Mouse (Mus musculus) 416B (cell line): ENCODE data around the gene Lcmt1.

Experiments
- DNase-seq: peaks from one replicate; pipeline ENCODE4 v3.0.0; 2011; ENCODE audit warnings: low read depth

The Lcmt1 gene

DNA sequence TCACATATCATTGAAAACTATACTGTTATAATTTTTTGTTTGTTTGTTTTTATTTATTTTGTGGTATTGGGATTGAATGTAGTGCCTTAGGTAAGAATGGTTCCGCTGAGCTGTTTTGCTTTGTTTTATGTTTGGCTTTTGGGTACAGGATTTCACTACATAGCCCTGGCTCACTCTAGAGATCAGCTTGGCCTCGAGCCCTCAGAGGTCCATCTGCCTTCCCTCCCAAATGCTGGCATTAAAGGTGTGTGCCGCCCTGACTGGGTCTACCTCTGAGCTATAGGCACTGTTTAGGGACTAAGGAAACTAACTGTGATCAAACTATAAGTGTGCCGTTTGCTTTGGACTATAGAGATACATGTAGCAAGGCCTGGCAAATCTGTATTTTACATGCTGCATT lies 29.7 kb downstream of the Lcmt1 start:
- DNase-seq, result no peak

DNA sequence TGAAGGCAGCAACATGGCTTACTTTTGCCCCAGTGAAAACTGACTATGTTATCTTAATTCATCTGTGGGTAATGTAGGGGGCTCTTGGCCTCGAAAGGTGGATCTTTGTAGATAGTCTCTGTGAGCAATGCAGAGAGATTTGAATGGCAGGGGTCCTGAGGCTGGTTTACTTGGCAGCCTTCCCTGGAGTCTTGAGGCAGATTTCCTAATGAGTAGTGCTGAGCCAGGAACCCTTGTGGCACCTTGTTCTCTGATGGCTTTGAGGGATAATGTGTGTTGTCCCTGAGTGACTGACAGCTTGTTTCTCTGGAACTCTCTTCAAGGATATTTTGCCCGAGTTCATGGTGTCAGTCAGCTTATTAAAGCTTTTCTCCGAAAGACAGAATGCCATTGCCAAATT lies 31.5 kb downstream of the Lcmt1 start:
- no peak for DNase-seq

DNA sequence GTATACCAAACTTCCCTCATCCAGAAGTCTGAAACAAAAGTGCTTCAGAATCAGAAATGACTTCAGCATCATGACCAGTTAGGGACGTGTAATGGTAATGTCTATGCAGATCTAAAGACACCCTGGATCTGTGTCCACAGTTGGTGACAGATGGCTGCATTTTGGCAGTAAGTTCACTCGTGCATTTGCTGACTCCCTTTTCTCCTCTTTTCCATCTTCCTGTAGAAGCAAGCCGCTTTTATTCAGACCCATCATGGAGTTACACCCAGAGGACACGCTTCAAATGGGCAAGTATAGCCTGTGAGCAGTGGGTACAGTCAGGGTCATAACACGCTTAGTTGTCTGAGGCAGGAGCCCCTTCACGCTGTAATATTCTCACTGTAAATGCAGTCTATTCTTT lies 34.6 kb downstream of the Lcmt1 start:
- no peak for DNase-seq

DNA sequence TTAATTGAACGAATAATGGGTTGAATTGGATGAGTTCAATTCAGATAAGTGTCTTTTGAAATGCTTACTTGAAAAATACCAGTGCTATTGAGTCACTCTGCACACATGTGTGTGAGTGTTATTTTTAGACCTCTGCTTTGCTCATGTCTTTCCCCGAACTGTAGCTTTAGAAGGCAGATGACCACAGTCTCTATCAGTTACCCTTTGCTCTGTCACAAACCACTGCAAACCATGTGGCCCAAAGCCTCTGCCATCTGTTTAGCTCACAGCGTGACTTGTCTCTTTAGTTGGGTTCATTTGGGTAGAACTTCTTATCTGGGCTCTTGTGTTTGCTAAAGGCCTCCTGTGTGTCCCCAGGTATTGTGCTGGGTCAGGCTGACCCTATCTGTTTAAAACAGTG lies 36.0 kb downstream of the Lcmt1 start:
- DNase-seq, result peak; percentile 61

DNA sequence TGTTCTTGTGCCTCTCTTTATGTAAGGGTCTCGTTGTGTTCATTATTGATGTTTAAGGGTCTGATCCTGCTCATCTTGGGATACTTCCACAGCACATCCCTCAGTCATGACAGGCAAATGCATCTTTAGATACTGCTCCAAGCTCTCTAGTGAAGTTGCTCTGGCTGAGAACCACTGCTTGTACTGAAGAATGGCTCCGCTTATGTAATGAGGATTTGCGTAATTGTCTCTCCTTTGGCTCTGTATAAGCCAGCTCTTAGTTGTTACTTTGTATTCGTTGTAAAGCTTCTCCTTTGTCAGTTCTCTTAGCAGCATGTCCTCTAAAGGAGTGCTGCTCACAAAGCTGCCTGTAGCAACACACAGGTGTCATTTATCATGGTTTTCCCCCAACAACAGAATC lies 37.4 kb downstream of the Lcmt1 start:
- DNase-seq, result no peak

- peak; percentile 52 for DNase-seq
These were observed 40.9 kb downstream of the Lcmt1 start for GRCm38 (mm10) chr7:123410502-123410901.

GRCm38 (mm10) chr7:123411109-123411508 lies 41.5 kb downstream of the Lcmt1 start:
- peak; percentile 85 for DNase-seq

DNA sequence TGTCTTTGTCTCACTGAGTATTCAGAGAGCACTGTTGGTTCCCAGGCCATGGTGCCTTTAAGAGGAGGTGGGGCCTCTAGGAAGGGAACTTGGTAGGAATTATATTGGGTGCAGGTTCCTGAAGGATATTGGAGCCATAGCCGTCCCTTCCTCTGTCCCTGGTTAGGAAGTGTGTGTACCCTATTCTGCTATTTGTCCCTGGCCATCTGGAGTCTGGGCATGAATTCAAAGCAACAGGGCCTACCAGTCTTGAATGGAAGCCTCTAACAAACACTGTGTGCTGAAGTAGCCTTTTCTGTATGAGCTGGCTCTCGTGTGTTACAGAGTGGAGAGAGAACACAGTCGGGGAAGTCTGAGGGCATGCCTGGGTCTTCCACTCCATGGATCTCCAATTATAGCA lies 42.6 kb downstream of the Lcmt1 start:
- DNase-seq, result no peak

DNA sequence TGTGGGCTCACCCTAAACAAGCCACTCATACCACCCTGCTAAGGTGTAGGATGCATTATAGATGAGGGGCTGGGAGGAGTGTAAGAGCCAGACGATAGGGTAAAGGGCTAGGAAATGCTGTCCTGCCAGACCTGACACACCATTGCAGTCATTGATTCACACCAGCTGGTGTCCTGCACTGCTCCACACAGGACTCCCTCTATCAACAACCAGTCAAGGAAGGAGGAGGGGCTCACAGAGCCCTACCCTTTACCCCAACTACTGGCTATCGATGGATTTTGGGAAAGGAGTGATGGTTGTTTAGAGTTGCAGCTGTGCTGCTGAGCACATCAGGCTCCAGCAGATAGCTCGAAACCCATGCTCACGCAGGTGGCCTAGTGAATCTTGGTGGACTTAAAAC lies 47.2 kb downstream of the Lcmt1 start:
- no peak for DNase-seq

- no peak for DNase-seq
These were observed 48.1 kb downstream of the Lcmt1 start for GRCm38 (mm10) chr7:123417661-123418060.

GRCm38 (mm10) chr7:123419984-123420383 lies 50.4 kb downstream of the Lcmt1 start:
- no peak for DNase-seq

GRCm38 (mm10) chr7:123421958-123422357 lies 52.4 kb downstream of the Lcmt1 start:
- no peak for DNase-seq

GRCm38 (mm10) chr7:123424281-123424680 lies 54.7 kb downstream of the Lcmt1 start:
- no peak for DNase-seq

GRCm38 (mm10) chr7:123425134-123425757 lies 55.7 kb downstream of the Lcmt1 start:
- no peak for DNase-seq

DNA sequence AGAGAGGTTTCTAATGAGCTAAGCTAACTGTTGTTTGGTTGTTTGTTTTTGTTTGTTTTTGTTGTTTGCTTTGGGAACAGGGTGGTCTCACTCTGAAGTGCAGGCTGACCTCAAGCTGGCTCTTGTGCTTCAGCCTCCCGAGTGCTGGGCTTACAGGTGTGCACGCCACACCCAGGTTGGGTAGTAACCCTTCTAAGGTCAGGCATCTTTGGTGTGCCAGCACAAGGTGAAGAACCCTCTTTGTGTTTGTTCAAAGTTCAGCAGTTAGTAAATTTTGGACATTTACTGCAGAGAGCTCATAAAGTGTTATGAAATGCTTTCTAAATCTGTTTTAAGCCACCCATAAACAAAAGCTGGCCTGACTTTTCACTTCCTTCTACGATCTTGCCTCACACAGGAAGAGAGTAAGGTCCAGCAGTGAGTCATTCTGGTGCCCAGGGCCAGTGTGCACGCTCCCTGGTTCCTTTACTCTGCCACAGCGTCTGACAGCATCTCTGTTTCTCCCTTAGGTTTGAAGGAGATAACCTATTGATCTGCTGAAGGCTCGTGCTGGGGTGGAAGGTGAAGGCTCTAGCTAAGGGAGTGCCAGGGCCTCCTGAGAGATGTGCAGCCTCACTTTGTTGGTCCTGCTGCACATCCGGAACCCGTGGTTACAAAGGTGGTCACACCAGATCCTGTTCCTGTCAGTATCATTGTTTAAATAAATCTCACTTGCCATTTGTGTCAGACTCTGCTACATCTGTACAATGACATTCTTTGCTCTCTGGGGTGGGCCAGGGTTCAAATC lies 60.2 kb downstream of the Lcmt1 start:
- DNase-seq, result peak; percentile 84

DNA sequence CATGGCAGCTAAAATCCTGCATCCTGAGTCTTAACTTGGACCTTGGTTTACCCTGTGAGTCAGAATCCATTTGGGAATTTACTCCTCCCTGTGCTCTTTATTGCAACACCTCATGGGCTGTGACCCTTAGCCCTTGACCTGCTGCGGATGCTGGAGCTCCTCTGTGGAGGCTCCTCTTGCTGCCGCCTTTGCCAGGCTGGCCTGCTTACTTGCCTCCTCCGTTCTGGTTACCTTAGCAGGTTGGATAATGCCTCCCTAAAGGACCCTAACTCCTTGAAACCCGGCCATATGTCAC lies 60.8 kb downstream of the Lcmt1 start:
- no peak for DNase-seq

DNA sequence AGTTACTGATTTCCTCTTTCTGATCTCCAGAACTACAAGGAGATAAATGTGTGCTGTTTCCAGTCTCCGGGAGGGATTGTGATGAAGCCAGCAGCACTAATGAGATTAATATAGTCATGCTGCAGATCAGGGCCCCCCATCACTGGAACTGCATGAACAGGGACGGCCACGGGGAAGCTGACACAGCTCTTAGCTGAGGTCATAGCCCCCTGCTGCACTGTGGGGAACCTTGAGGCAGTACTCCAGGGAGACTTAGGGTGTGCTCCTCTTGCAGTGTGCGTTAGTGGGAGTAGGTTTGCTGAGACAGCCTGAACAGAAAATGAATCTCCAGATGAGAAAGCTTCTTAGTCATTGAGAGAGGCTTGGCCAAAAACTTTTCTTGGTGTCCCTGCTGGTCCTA lies 61.6 kb downstream of the Lcmt1 start:
- no peak for DNase-seq

DNA sequence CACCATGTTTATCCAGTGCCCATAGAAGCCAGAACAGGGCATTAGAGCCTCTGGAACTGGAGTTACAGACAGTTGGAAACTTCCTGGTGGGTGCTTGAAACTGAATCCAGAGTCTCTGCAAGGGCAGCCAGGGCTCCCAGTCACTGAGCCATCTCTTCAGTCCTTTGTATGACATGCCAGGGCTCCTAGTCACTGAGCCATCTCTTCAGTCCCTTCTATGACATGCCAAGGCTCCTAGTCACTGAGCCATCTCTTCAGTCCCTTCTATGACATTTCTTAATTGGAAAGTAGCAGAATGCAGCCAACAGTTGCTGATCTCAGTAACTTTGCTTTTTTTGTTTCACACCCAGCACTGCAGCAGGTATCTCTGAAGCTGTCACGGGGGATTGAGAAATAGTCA lies 72.5 kb downstream of the Lcmt1 start:
- DNase-seq, result no peak

DNA sequence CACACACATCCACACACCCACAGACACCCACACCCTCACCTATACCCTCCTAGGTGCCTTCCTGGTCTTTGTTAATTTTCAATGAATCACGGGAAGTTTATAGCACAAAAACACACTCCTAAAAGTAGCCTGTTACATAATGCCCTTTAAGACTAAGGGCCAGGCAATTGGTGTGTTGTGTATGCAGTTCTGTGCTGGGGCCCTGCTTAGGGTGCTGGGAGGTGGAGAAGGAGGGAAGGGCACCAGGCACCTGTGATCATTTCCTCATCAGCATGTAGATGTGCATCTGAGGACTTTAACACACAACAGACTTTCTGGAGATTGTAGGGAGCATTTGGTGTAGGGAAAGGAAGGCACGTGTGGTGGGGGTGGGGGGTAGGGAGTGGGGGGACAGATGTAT lies 79.2 kb downstream of the Lcmt1 start:
- no peak for DNase-seq

- no peak for DNase-seq
These were observed 80.1 kb downstream of the Lcmt1 start for GRCm38 (mm10) chr7:123449676-123450075.

GRCm38 (mm10) chr7:123450515-123450914 lies 80.9 kb downstream of the Lcmt1 start:
- DNase-seq, result no peak

DNA sequence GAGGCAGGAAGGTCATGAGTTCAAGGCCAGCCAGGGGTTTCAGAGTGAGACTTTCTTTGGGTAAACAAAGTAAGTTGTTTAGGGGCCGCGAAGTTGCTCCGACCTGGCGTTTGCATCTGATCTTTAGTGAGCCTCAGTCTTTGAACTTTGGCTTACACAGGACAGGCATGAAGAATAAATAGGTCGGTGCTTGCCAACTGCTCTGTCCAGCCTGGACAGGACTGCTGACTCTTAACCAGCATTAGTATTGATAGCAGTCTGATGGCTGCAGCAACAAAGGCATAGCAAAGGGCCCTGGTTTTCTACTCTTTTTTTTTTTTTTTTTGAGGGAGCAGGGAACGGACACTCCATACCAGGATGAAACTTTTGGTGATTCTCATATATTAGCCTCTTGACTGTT lies 83.0 kb downstream of the Lcmt1 start:
- no peak for DNase-seq

GRCm38 (mm10) chr7:123453066-123453465 lies 83.5 kb downstream of the Lcmt1 start:
- no peak for DNase-seq

- DNase-seq, result peak; percentile 93
These were observed 85.5 kb downstream of the Lcmt1 start for GRCm38 (mm10) chr7:123455088-123455487.
